Mouse (Mus musculus) limb, embryonic 14.5 days (tissue): ENCODE results near the gene Cdiptos. TPM values are rescaled to one million over a fixed set of nuclear protein-coding genes. Genes with fewer than 3 reads are reported as not detected.

Experiments used
- ATAC-seq: fragments of 200-750 bp; cut with Nextera tagmentation; 2 replicates; pipeline ENCODE4 v1.8.0; 2017; ENCODE audit warnings: low read depth, moderate number of reproducible peaks, moderate TSS enrichment; ENCODE audit not compliant: low FRiP score
- DNase-seq: peaks from one replicate; pipeline ENCODE4 v3.0.0-alpha.2; 2015; ENCODE audit warnings: low spot score
- H3K27ac ChIP-seq: fragments of 300-500 bp; sonication (generic); replicated peaks from 2 replicates; pipeline ENCODE4 v1.5.1; 2014; ENCODE audit warnings: low read depth, mild to moderate bottlenecking, low read length, moderate library complexity, mixed read lengths
- H3K27me3 ChIP-seq: fragments of 300-500 bp; sonication (generic); 2 replicates; pipeline ENCODE4 v1.6.1; 2014; ENCODE audit warnings: low read length, mixed read lengths; ENCODE audit not compliant: control insufficient read depth, insufficient read depth
- H3K36me3 ChIP-seq: fragments of 300-500 bp; sonication (generic); 2 replicates; pipeline ENCODE4 v1.6.1; 2014; ENCODE audit warnings: mild to moderate bottlenecking, low read length, moderate library complexity, mixed read lengths; ENCODE audit not compliant: control insufficient read depth, insufficient read depth
- H3K4me1 ChIP-seq: fragments of 300-500 bp; sonication (generic); 2 replicates; pipeline ENCODE4 v1.6.1; 2014; ENCODE audit warnings: antibody characterized with exemption, low read length, mixed read lengths; ENCODE audit not compliant: control insufficient read depth, insufficient read depth
- H3K4me2 ChIP-seq: fragments of 300-500 bp; sonication (generic); replicated peaks from 2 replicates; pipeline ENCODE4 v1.6.1; 2014; ENCODE audit warnings: low read depth, mild to moderate bottlenecking, low read length, moderate library complexity; ENCODE audit not compliant: severe bottlenecking
- H3K4me3 ChIP-seq: fragments of 300-500 bp; sonication (generic); replicated peaks from 2 replicates; pipeline ENCODE4 v1.5.1; 2014; ENCODE audit warnings: low read length
- H3K9ac ChIP-seq: fragments of 300-500 bp; sonication (generic); 2 replicates; pipeline ENCODE4 v1.6.1; 2014; ENCODE audit warnings: mild to moderate bottlenecking, low read depth, low read length, moderate library complexity; ENCODE audit not compliant: severe bottlenecking
- H3K9me3 ChIP-seq: fragments of 300-500 bp; sonication (generic); 2 replicates; pipeline ENCODE4 v1.6.1; 2016; ENCODE audit warnings: low read length; ENCODE audit not compliant: control insufficient read depth
- POLR2A ChIP-seq: fragments of 200-500 bp; IDR thresholded peaks from 2 replicates; pipeline ENCODE4 v1.8.0; 2012; ENCODE audit warnings: inconsistent platforms, mild to moderate bottlenecking, moderate library complexity, borderline replicate concordance; ENCODE audit not compliant: insufficient read depth, insufficient read length; ENCODE audit errors: extremely low read depth
- WGBS: fragments of 180-500 bp; shearing (Covaris S2); extraction: QIAGEN DNeasy Blood & Tissue Kit; methylation state at CpG from one replicate; pipeline ENCODE4 v1.1.7; 2014; 5-methylcytosine and 5-hydroxymethylcytosine counted together
- polyA plus RNA-seq, 2 experiments: library from polyadenylated mRNA; depleted of rRNA in 1 of 2; stranded (reverse) in 1 of 2; unstranded in 1 of 2; fragments of >200 nt; fragmentation: Nextera tagmentation in 1 of 2; extraction: Ambion mirVana in 1 of 2; gene quantifications; 2 replicates each; pipeline versions ENCODE4 v1.2.1 to v1.2.3; 2012 to 2014

Cdiptos gene
- polyA plus RNA-seq, 2 experiments = 1.2 to 1.9 TPM

DNA sequence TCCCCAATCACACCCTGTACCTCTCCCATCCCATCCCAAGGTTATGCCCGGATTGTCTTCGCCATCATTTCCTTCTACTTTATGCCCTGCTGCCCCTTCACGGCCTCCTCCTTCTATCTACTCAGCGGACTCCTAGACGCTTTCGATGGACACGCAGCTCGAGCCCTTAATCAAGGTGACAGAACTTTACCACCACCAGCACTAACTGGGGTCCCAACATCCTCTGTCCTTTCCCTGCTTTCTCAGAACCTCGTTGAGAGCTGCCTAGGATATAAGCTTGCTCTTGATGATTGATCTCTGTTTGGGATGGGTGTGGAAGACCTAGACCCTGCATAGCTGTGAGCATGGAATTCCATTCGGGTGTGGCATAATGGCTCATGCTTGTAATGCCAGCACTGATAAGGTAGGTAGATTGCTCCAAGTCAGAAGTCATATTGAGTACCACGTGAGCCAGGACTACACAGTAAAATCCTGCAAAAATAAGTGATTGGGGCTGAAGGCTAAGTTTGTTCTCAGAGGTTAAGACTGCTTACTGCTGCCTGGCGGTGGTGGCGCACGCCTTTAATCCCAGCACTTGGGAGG is 1.1 kb upstream of the Cdiptos start:
- TF ChIP-seq POLR2A = no peak
- H3K27me3 ChIP-seq = no peaks in the 10 kb centered on the region
- H3K4me1 ChIP-seq = peaks cover 7% of the 10 kb centered on the region; the same call in 1 of the 2 replicates
- H3K9me3 ChIP-seq = no peaks in the 10 kb centered on the region
- ATAC-seq (no peak), DNase-seq (no peak)
- H3K4me2 ChIP-seq = peak overlapping the region; percentile 80
- peaks cover 33% of the 10 kb centered on the region for H3K36me3 ChIP-seq
- H3K27ac ChIP-seq = peak overlapping the region; percentile 94; the same call in 1 of the 2 replicates
- WGBS = 27% methylated on average over 14 of the region's 14 CpGs
- H3K4me3 ChIP-seq = peak overlapping the region; percentile 97
- H3K9ac ChIP-seq = peak overlapping the region; percentile 96

DNA sequence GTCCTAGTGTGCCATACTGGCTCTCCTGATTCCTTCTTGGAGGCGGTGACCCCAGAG is 177 bp downstream of the Cdiptos start, which contains the start of gene Cdipt:
Cdipt (plus strand) TSS at position 22 of the 57 bp plus-strand sequence.
- Histone ChIP-seq H3K27ac (peak within 1 kb of the TSS; percentile 94), H3K9me3 (no peaks in the 10 kb centered on the region), H3K4me1 (peaks cover 7% of the 10 kb centered on the region; the same call in 1 of the 2 replicates), H3K9ac (peak within 1 kb of the TSS; percentile 96), H3K36me3 (peaks cover 27% of the 10 kb centered on the region), H3K4me2 (peak within 1 kb of the TSS; percentile 80), H3K4me3 (peak within 1 kb of the TSS; percentile 97), H3K27me3 (no peaks in the 10 kb centered on the region)
- WGBS = 0% methylated on average over 1 of the region's 1 CpGs
- TF ChIP-seq POLR2A = no peak
- ATAC-seq (no peak), DNase-seq (no peak)

DNA sequence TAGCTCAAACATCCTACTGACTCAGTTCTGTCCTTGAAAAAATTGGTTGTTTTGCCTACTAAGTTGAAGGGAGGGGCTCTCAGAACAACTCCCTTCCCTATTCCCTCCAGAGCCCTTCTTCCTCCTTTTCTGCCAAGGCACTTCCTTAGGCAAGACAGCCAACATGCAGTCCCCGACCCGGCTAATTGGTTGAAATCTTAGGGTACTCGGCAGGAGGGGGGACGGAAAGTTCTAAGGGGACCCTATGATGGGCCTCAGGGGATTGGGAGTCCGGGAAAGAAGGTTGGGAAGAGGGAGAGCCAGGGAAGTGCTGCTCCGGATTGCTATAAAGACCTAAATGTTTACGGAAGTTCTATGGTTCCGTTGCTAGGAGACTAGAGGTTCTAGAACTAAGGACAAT is 405 bp downstream of the Cdiptos start:
- Histone ChIP-seq H3K4me2 (peak overlapping the region; percentile 80), H3K27ac (peak overlapping the region; percentile 22; the same call in 1 of the 2 replicates), H3K36me3 (peaks cover 25% of the 10 kb centered on the region), H3K27me3 (no peaks in the 10 kb centered on the region), H3K4me3 (peak overlapping the region; percentile 97), H3K4me1 (peaks cover 7% of the 10 kb centered on the region; the same call in 1 of the 2 replicates), H3K9ac (0 out of 2 replicates have a peak overlapping the region, but pooled peaks have one; percentile 38), H3K9me3 (no peaks in the 10 kb centered on the region)
- DNase-seq (no peak), ATAC-seq (no peak)
- WGBS = 12% methylated on average over 8 of the region's 8 CpGs
- TF ChIP-seq POLR2A = no peak

DNA sequence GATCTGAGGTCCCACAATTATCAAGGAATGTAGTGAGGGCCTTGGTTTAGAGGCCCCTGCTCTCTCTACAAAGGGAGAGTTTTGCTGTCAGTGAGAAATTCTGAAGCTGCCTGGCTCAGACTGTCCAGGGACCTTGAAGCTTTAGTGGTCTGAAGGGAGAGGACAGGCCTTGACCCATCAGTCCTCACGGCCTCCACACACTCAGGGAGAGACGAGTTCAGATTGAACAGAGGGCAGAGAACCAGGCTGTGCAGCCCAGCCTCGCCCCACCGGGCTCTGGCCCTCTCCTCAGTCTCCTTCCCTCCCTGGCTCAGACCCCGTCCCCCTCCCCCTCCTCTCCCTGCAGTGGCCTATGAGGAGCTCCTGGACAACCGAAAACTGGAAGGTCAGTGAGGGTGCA is 8.5 kb downstream of the Cdiptos start:
- ATAC-seq (no peak), DNase-seq (no peak)
- Histone ChIP-seq H3K4me1 (no peaks in the 10 kb centered on the region), H3K27me3 (peaks cover 20% of the 10 kb centered on the region), H3K27ac (no peak overlapping the region), H3K4me2 (no peak overlapping the region), H3K9me3 (no peaks in the 10 kb centered on the region), H3K9ac (no peak overlapping the region), H3K36me3 (no peaks in the 10 kb centered on the region), H3K4me3 (no peak overlapping the region)
- no peak for TF ChIP-seq POLR2A
- 69% methylated on average over 6 of the region's 6 CpGs for WGBS

DNA sequence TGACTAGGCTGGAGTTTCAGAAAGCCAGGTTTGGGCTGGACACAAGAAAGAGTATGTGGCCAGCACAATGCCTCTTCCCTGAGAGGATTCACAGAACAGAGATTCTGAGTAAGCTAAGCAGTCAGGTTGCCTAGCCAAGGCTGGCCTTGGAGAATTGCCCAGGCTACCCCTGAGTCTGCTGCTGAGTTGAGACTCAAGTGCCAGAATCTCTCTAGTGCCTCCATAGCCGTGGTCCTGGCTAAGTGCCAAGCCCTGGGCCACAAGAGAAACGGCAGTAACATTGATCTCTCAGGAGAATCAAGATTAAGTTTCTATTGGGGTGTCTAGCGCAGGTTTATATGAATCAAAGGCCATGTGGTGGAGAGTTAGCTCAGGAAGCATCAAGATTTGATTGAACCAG is 10.3 kb downstream of the Cdiptos start:
- Histone ChIP-seq H3K9ac (no peak overlapping the region), H3K27ac (no peak overlapping the region), H3K36me3 (no peaks in the 10 kb centered on the region), H3K4me1 (no peaks in the 10 kb centered on the region), H3K27me3 (peaks cover 20% of the 10 kb centered on the region), H3K4me3 (no peak overlapping the region), H3K9me3 (no peaks in the 10 kb centered on the region), H3K4me2 (no peak overlapping the region)
- ATAC-seq (no peak), DNase-seq (no peak)
- WGBS = 61% methylated on average over 3 of the region's 3 CpGs
- no peak for TF ChIP-seq POLR2A
